Mouse (Mus musculus) stomach, postnatal 0 days (tissue): ENCODE results near the gene Brsk1. TPM values are rescaled to one million over a fixed set of nuclear protein-coding genes. Genes with fewer than 3 reads are reported as not detected.

Experiments used
- ATAC-seq: fragments of 200-750 bp; cut with Nextera tagmentation; 2 replicates; pipeline ENCODE4 v1.8.0; 2017; ENCODE audit not compliant: low FRiP score, low TSS enrichment
- DNase-seq: peaks from one replicate; pipeline ENCODE4 v3.0.0-alpha.2; 2016; ENCODE audit warnings: low spot score
- H3K27ac ChIP-seq: fragments of 300-500 bp; sonication (generic); replicated peaks from 2 replicates; pipeline ENCODE4 v1.5.1; 2014; ENCODE audit warnings: mild to moderate bottlenecking, control low read depth
- H3K27me3 ChIP-seq: fragments of 300-500 bp; sonication (generic); 2 replicates; pipeline ENCODE4 v1.6.1; 2014; ENCODE audit warnings: low read length; ENCODE audit not compliant: control insufficient read depth, insufficient read depth
- H3K36me3 ChIP-seq: fragments of 300-500 bp; sonication (generic); 2 replicates; pipeline ENCODE4 v1.6.1; 2014; ENCODE audit warnings: low read length, mixed read lengths; ENCODE audit not compliant: control insufficient read depth, insufficient read depth
- H3K4me1 ChIP-seq: fragments of 300-500 bp; sonication (generic); replicated peaks from 2 replicates; pipeline ENCODE4 v1.6.1; 2014; ENCODE audit warnings: antibody characterized with exemption; ENCODE audit not compliant: control insufficient read depth, insufficient read depth
- H3K4me2 ChIP-seq: fragments of 300-500 bp; sonication (generic); replicated peaks from 2 replicates; pipeline ENCODE4 v1.6.1; 2014; ENCODE audit warnings: low read depth, mild to moderate bottlenecking, control low read depth, moderate library complexity
- H3K4me3 ChIP-seq: fragments of 300-500 bp; sonication (generic); 2 replicates; pipeline ENCODE4 v1.5.1; 2014; ENCODE audit warnings: low read depth, low read length, control low read depth
- H3K9ac ChIP-seq: fragments of 300-500 bp; sonication (generic); 2 replicates; pipeline ENCODE4 v1.6.1; 2014; ENCODE audit warnings: mild to moderate bottlenecking, low read length, control low read depth, mixed read lengths
- H3K9me3 ChIP-seq: fragments of 300-500 bp; sonication (generic); 2 replicates; pipeline ENCODE4 v1.6.1; 2016; ENCODE audit warnings: low read length; ENCODE audit not compliant: control insufficient read depth
- CTCF ChIP-seq: IDR thresholded peaks from 2 replicates; pipeline ENCODE4 v1.5.1; 2016; ENCODE audit warnings: antibody characterized with exemption, low read depth, mild to moderate bottlenecking, moderate library complexity
- EP300 ChIP-seq: optimal IDR thresholded peaks from 2 replicates; pipeline ENCODE3; 2016; ENCODE audit warnings: antibody characterized with exemption
- WGBS: fragments of 180-500 bp; shearing (Covaris S2); extraction: QIAGEN DNeasy Blood & Tissue Kit; methylation state at CpG from one replicate; pipeline ENCODE4 v1.1.7; 2014; 5-methylcytosine and 5-hydroxymethylcytosine counted together
- polyA plus RNA-seq: library from polyadenylated mRNA; unstranded; fragments of >200 nt; fragmentation: Nextera tagmentation; extraction: Ambion mirVana; gene quantifications from 2 replicates; pipeline ENCODE4 v1.2.1, GENCODE M21; 2015

The Brsk1 gene
- polyA plus RNA-seq, 1 experiment from 2014 or later, result 0.36 TPM

- H3K4me1 ChIP-seq, result peaks cover 5% of the 10 kb centered on the region
- no peaks in the 10 kb centered on the region for H3K9me3 ChIP-seq
- no peaks in the 10 kb centered on the region for H3K27me3 ChIP-seq
- H3K4me3 ChIP-seq, result peak overlapping the region; percentile 76
- ATAC-seq, result no peak
- peak overlapping the region; percentile 79 for H3K4me2 ChIP-seq
- no peak overlapping the region for H3K27ac ChIP-seq
- peak overlapping the region; percentile 63 for H3K9ac ChIP-seq
- no peak for TF ChIP-seq EP300
- no peak for TF ChIP-seq CTCF
- 2% methylated on average over 13 of the region's 13 CpGs for WGBS
- H3K36me3 ChIP-seq, result peaks cover 2% of the 10 kb centered on the region; the same call in 1 of the 2 replicates
- no peak for DNase-seq
Measured at GRCm38 (mm10) chr7:4684203-4684602, 6.2 kb upstream of the Brsk1 start.

- H3K27me3 ChIP-seq, result no peaks in the 10 kb centered on the region
- peak within 1 kb of the TSS; percentile 76 for H3K4me3 ChIP-seq
- peaks cover 2% of the 10 kb centered on the region; the same call in 1 of the 2 replicates for H3K36me3 ChIP-seq
- WGBS, result under 1% methylated on average over 32 of the region's 32 CpGs
- H3K9me3 ChIP-seq, result no peaks in the 10 kb centered on the region
- ATAC-seq (peak; percentile 98), DNase-seq (peak; percentile 98)
- TF ChIP-seq CTCF (peak; percentile 10; the same call in 1 of the 2 replicates), EP300 (no peak)
- peak within 1 kb of the TSS; percentile 79 for H3K27ac ChIP-seq
- peak within 1 kb of the TSS; percentile 63 for H3K9ac ChIP-seq
- peaks cover 5% of the 10 kb centered on the region for H3K4me1 ChIP-seq
- peak within 1 kb of the TSS; percentile 79 for H3K4me2 ChIP-seq
Measured at GRCm38 (mm10) chr7:4684632-4685417, 5.6 kb upstream of the Brsk1 start, which contains the start of gene Hspbp1. Hspbp1 (minus strand) TSS chr7:4685068.

- Histone ChIP-seq H3K27me3 (no peaks in the 10 kb centered on the region), H3K4me2 (peak overlapping the region; percentile 91), H3K9ac (peak overlapping the region; percentile 91), H3K36me3 (peaks cover 3% of the 10 kb centered on the region; the same call in 1 of the 2 replicates), H3K9me3 (no peaks in the 10 kb centered on the region), H3K27ac (peak overlapping the region; percentile 88), H3K4me1 (no peaks in the 10 kb centered on the region), H3K4me3 (peak overlapping the region; percentile 70)
- 10% methylated on average over 15 of the region's 35 CpGs for WGBS
- DNase-seq (no peak), ATAC-seq (peak; percentile 28; the same call in 1 of the 2 replicates)
- TF ChIP-seq CTCF (no peak), EP300 (no peak)
Measured at GRCm38 (mm10) chr7:4690951-4691653, 698 bp downstream of the Brsk1 start.

GRCm38 (mm10) chr7:4693004-4693403, 2.6 kb downstream of the Brsk1 start:
- ATAC-seq (no peak; the same call in 1 of the 2 replicates), DNase-seq (no peak)
- H3K9ac ChIP-seq, result no peak overlapping the region
- TF ChIP-seq EP300, result no peak
- no peak for TF ChIP-seq CTCF
- no peaks in the 10 kb centered on the region for H3K4me1 ChIP-seq
- peaks cover 3% of the 10 kb centered on the region; the same call in 1 of the 2 replicates for H3K36me3 ChIP-seq
- H3K27me3 ChIP-seq, result no peaks in the 10 kb centered on the region
- no peak overlapping the region for H3K27ac ChIP-seq
- no peaks in the 10 kb centered on the region for H3K9me3 ChIP-seq
- H3K4me2 ChIP-seq, result no peak overlapping the region
- no peak overlapping the region for H3K4me3 ChIP-seq
- 87% methylated on average over 6 of the region's 6 CpGs for WGBS

- no peak for ATAC-seq
- H3K4me1 ChIP-seq, result no peaks in the 10 kb centered on the region
Measured at GRCm38 (mm10) chr7:4702334-4702733, 11.9 kb downstream of the Brsk1 start.

More at GRCm38 (mm10) chr7:4702334-4702733, 11.9 kb downstream of the Brsk1 start:
- H3K4me2 ChIP-seq, result no peak overlapping the region
- no peaks in the 10 kb centered on the region for H3K9me3 ChIP-seq
- no peak for TF ChIP-seq CTCF
- no peak for TF ChIP-seq EP300
- H3K27me3 ChIP-seq, result no peaks in the 10 kb centered on the region
- 57% methylated on average over 8 of the region's 8 CpGs for WGBS
- no peaks in the 10 kb centered on the region; the same call in 1 of the 2 replicates for H3K36me3 ChIP-seq
- DNase-seq, result no peak
- no peak overlapping the region for H3K9ac ChIP-seq
- no peak overlapping the region for H3K27ac ChIP-seq
- no peak overlapping the region for H3K4me3 ChIP-seq
